Mouse (Mus musculus): ENCODE results near the gene Actg2.

DNA sequence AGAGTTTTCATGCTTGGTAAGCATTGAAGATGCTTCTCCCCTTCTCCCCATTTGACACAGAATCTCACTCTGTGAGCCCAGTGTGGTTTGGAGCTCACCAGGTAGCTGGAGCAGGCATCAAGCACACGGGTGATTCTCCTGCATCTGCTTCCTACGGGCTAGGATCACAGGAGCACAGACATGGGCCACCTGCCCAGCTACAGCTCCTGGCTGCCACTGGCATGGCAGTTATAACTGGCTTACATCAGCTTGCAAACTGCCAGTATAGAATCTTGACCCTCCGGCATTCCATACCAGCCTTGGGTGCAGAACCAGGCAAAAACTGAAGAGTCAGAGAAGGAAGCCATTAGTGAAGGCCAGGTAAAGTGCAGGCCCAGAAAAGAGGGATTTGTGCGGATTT is 39.5 kb upstream of the Actg2 start:
- TF ChIP-seq POLR2A (IDR thresholded peaks at IDR 0.05; ENCODE audit: low read depth, low read length), result no peak
- TF ChIP-seq CTCF (IDR thresholded peaks at IDR 0.05; ENCODE audit: borderline replicate concordance, insufficient read depth, low read length), result no peak
